Mouse (Mus musculus): ENCODE measurements at regions not wholly inside any gene's neighbourhood (a gene's known extent, or its start where the extent isn't known, plus 50 kb on each side); places are given as distances from the start of the nearest gene placed in this dataset.

GRCm38 (mm10) chr4:150771469-150771868 lies 82.2 kb upstream of the Errfi1 start:
- TF ChIP-seq POLR2A (IDR thresholded peaks at IDR 0.05; ENCODE audit: control insufficient read depth, low read depth, low read length) (no peak), CTCF (IDR thresholded peaks at IDR 0.05; ENCODE audit: control insufficient read depth, insufficient read depth, insufficient replicate concordance, low read depth, low read length) (no peak)
